Mouse (Mus musculus): ENCODE measurements at regions not wholly inside any gene's neighbourhood (a gene's known extent, or its start where the extent isn't known, plus 50 kb on each side); places are given as distances from the start of the nearest gene placed in this dataset.

DNA sequence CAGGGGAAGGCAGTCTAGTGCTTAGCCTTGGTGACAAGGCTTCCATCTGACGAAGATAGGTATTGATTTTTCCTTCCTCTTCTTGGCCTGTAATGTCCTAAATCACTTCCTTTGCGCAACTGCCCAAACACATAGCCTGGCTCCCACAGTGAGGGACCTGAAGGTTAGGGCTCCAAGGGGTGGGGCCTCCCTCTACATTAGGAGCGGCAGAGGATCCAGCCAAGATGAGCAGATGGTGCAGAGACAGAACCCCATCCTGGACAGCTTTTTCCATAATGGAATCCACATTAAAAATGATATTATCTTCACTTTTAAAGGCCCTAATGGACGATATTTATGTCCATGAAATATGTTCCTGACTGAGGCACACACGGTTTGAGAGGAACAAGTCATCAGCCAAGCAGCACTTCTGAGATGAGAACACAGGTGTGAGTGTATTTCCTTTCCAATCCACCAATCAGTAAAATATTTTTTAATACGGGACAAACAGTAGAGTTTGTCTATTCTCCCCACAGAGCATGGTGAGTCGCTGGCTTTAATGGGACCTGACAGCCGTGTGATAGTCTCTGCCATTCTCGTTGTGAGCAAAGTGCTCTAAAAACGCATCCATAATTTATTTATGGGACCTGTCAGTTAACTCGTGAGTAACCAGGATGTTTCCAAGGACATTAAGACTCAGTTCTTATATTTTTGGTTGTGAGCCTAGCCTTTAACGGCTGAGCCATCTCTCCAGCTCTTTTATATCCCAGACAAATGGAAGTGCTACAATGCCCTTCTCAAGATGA is 357.5 kb upstream of the Rnf32 start:
- TF ChIP-seq POLR2A (IDR thresholded peaks at IDR 0.05; ENCODE audit: borderline replicate concordance, extremely low read depth, low read depth, low read length) (no peak), CTCF (IDR thresholded peaks at IDR 0.05; ENCODE audit: insufficient read depth, low read length) (no peak)

Measured in lung, adult 2 months (tissue).